Mouse (Mus musculus) midbrain, embryonic 16.5 days (tissue): Measurements from ENCODE around the gene Fmnl3. TPM values are rescaled to one million over a fixed set of nuclear protein-coding genes. Genes with fewer than 3 reads are reported as not detected.
A peak's percentile ranks its signal among the peaks of the same experiment; 100 is the strongest.

Source experiments
- ATAC-seq: fragments of 200-750 bp; cut with Nextera tagmentation; 2 replicates; pipeline ENCODE4 v1.8.0; 2017; ENCODE audit warnings: moderate TSS enrichment
- H3K27ac ChIP-seq: fragments of 300-500 bp; sonication (generic); 2 replicates; pipeline ENCODE4 v1.5.1; 2014; ENCODE audit warnings: mild to moderate bottlenecking, low read length, mixed read lengths
- H3K27me3 ChIP-seq: fragments of 300-500 bp; sonication (generic); 2 replicates; pipeline ENCODE4 v1.6.1; 2014; ENCODE audit warnings: low read depth, low read length, mixed read lengths; ENCODE audit not compliant: control insufficient read depth, insufficient read depth
- H3K36me3 ChIP-seq: fragments of 300-500 bp; sonication (generic); 2 replicates; pipeline ENCODE4 v1.6.1; 2014; ENCODE audit warnings: mild to moderate bottlenecking, low read length, moderate library complexity, mixed read lengths; ENCODE audit not compliant: control insufficient read depth, insufficient read depth
- H3K4me1 ChIP-seq: fragments of 300-500 bp; sonication (generic); 2 replicates; pipeline ENCODE4 v1.6.1; 2014; ENCODE audit warnings: mild to moderate bottlenecking, low read length, mixed read lengths; ENCODE audit not compliant: control insufficient read depth, insufficient read depth
- H3K4me2 ChIP-seq: fragments of 300-500 bp; sonication (generic); 2 replicates; pipeline ENCODE4 v1.6.1; 2014; ENCODE audit warnings: mild to moderate bottlenecking, low read length, mixed read lengths
- H3K4me3 ChIP-seq: fragments of 300-500 bp; sonication (generic); 2 replicates; pipeline ENCODE4 v1.5.1; 2014; ENCODE audit warnings: low read depth, mild to moderate bottlenecking, low read length, moderate library complexity, mixed read lengths
- H3K9ac ChIP-seq: fragments of 300-500 bp; sonication (generic); 2 replicates; pipeline ENCODE4 v1.6.1; 2014; ENCODE audit warnings: low read depth, low read length, mixed read lengths
- H3K9me3 ChIP-seq: fragments of 300-500 bp; sonication (generic); replicated peaks from 2 replicates; pipeline ENCODE4 v1.6.1; 2014; ENCODE audit warnings: mild to moderate bottlenecking, low read length, mixed read lengths; ENCODE audit not compliant: control insufficient read depth, poor library complexity, severe bottlenecking
- WGBS: fragments of 180-500 bp; shearing (Covaris S2); extraction: QIAGEN DNeasy Blood & Tissue Kit; methylation state at CpG from one replicate; pipeline ENCODE4 v1.1.7; 2014; 5-methylcytosine and 5-hydroxymethylcytosine counted together
- polyA plus RNA-seq: library from polyadenylated mRNA; unstranded; fragments of >200 nt; fragmentation: Nextera tagmentation; extraction: Ambion mirVana; gene quantifications from 2 replicates; pipeline ENCODE4 v1.2.1, GENCODE M21; 2015

Fmnl3 gene
- polyA plus RNA-seq, 1 experiment from 2014 or later: 8.0 TPM

DNA sequence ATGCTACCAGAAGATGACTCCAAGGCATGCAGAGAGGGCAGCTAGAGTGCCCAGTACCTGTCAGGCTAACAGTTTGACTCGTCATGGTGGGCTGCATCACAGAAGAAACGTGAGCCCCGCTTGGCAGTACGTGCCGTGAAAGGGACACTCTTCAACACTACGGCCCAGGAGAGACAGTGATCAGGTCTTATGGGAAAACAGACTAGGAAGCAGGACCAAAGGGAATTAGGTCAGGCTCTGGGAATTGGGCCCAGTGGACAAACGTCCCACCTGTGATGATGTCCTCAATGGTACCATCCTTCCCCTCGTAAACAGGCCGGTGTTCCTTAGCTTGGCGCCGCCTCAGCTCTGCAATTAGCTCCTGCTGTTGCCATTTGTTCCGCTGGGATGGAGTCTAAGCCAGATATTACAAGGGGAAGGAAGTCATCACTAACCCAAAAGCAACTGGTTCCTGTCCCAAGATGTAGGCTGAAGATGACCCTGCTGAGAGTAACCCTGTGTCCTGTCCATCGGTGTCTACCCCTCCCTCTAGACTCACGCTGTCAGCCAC, 51.3 kb downstream of the Fmnl3 start:
- Histone ChIP-seq H3K36me3 (peaks cover 19% of the 10 kb centered on the region), H3K4me1 (no peaks in the 10 kb centered on the region), H3K4me3 (no peak overlapping the region), H3K9me3 (no peaks in the 10 kb centered on the region), H3K9ac (no peak overlapping the region), H3K27me3 (no peaks in the 10 kb centered on the region), H3K4me2 (no peak overlapping the region), H3K27ac (no peak overlapping the region)
- no peak for ATAC-seq
- 93% methylated on average over 14 of the region's 14 CpGs for WGBS

DNA sequence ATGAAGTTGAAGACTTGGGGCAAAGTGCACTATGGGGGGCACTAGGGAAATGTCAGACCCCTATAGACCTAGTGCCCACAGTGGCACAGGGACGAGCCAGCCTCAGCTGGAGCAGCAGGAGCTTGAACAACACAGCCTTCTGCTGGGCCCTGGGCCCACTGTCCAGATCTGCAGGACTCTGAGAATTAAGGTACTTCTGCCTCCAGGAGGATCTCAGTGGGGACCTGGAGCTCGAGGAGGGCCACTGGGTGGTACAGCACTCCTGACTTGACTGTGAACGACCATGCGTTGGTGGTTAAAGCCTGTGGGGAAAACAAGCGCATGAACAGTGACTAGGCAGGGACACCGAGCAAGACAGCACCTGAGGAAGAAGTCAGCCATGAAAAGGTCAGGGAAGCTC, 52.2 kb downstream of the Fmnl3 start:
- peaks cover 19% of the 10 kb centered on the region for H3K36me3 ChIP-seq
- no peak overlapping the region for H3K9ac ChIP-seq
- H3K27ac ChIP-seq: peak overlapping the region; percentile 28; the same call in 1 of the 2 replicates
- no peak overlapping the region for H3K4me3 ChIP-seq
- H3K4me2 ChIP-seq: no peak overlapping the region
- no peaks in the 10 kb centered on the region for H3K9me3 ChIP-seq
- no peak for ATAC-seq
- WGBS: 91% methylated on average over 6 of the region's 6 CpGs
- H3K4me1 ChIP-seq: no peaks in the 10 kb centered on the region
- no peaks in the 10 kb centered on the region for H3K27me3 ChIP-seq

DNA sequence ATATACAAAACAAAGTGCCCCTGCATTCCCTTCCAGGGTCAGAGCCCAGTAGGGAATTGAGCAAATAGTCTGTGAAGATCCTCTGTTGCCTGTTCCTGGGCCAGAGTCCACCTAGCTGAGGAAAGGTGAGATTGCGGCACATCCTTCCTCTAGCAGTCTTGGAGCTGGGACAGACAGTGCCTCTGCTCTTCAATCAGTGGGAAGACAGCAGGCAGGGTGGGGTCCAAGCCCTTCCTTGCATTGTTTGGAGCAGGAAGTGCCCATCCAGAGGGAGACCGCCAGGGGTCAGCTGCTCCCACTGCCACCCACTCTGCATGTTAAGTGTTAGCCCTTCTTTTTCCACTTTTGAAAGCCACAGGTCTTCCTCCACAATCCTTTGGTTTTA, 53.0 kb downstream of the Fmnl3 start:
- H3K4me1 ChIP-seq: no peaks in the 10 kb centered on the region
- no peaks in the 10 kb centered on the region for H3K27me3 ChIP-seq
- peak overlapping the region; percentile 65 for H3K27ac ChIP-seq
- WGBS: 90% methylated on average over 2 of the region's 2 CpGs
- H3K36me3 ChIP-seq: peaks cover 21% of the 10 kb centered on the region
- H3K9ac ChIP-seq: no peak overlapping the region
- H3K4me2 ChIP-seq: no peak overlapping the region
- H3K4me3 ChIP-seq: no peak overlapping the region
- 0 out of 2 replicates have a peak, but pooled peaks have one; percentile 19 for ATAC-seq
- H3K9me3 ChIP-seq: no peaks in the 10 kb centered on the region

DNA sequence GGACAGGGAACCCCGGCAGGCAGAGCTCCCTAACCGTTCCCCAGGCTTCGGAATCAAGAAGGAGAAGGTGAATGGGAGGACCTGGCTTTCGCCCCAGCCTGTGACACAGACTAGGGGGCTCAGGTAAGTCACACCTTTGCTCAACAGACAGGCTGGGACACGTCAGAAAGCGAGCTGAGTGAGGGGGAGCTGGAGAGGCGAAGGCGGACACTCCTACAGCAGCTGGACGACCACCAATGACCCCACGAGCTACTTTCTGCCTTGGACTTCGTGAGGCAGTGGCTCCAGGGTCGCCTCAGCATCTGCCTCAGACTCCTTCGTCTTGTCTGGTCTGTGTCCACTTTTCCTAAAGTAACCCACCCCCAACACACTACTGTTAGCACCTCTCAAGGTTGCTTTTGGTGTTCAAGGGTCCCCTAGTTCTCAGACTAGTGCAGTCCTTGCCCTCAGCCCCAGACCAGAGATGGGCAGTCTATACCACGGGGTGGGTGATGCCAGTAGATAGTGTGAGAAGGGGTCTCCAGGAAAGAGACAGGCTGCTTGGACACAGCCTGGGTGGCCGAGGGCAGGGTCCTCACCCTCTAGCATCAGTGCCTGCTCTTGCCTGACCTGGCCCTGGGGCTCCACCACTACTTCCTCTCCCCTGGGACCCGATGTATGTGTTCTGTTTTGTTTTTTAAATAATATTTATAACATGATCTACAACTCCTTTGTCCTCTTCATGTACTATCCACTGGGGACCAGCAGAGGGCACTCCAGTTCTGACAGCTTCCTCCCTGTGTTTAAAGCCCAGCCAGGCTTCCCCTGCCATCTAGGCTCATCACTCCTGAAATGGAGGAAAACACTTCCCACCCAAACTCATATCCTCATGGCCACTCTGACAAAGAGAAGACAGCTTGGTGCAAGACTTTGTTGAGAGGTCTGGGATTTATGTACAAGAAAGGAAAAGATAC, 53.7 kb downstream of the Fmnl3 start:
- H3K9ac ChIP-seq: peak overlapping the region; percentile 33; the same call in 1 of the 2 replicates
- H3K4me2 ChIP-seq: no peak overlapping the region
- peak overlapping the region; percentile 81 for H3K27ac ChIP-seq
- H3K36me3 ChIP-seq: peaks cover 23% of the 10 kb centered on the region
- peak; percentile 49; the same call in 1 of the 2 replicates for ATAC-seq
- H3K4me3 ChIP-seq: no peak overlapping the region
- no peaks in the 10 kb centered on the region for H3K4me1 ChIP-seq
- no peaks in the 10 kb centered on the region for H3K27me3 ChIP-seq
- H3K9me3 ChIP-seq: no peaks in the 10 kb centered on the region
- 77% methylated on average over 16 of the region's 16 CpGs for WGBS

DNA sequence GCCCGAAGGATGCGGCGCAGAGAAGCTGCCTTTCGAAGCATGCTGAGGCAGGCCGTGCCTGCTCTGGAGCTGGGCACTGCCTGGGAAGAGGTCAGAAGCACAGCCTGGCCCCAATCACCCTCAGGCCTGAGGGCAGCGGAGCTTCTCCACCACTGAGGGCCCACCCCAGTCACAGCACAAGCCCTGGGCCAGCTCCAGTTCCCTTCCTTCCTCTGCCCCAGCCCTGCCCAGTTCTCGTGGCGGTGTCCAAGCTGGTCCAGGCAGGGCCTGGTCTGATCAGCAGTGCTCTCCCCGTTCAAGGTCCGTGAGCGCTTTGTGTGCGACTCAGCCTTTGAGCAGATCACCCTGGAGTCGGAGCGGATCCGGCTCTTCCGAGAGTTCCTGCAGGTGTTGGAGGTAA, 55.4 kb downstream of the Fmnl3 start:
- Histone ChIP-seq H3K27ac (no peak overlapping the region), H3K36me3 (peaks cover 32% of the 10 kb centered on the region), H3K9ac (no peak overlapping the region), H3K4me1 (no peaks in the 10 kb centered on the region), H3K27me3 (no peaks in the 10 kb centered on the region), H3K9me3 (no peaks in the 10 kb centered on the region), H3K4me2 (no peak overlapping the region), H3K4me3 (no peak overlapping the region)
- 93% methylated on average over 16 of the region's 16 CpGs for WGBS
- no peak for ATAC-seq

DNA sequence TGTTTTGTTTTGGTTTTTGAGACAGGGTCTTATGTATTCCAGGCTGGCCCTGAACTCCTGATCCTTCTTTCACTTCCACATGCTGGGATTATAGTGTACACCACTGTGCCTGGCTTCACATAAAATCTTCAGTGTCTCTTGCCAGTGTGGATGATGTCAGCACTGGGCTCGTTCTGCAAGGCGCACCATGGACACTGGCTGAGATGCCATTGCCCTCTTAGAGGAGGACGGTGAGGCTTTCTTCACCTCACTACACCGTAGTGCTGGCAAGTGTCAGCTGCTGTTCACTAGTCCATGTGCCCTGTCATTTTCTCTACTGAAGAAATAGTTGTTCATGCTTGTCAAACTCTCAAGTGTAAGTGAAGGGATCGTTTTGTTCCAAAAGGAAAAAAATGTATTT, 59.7 kb downstream of the Fmnl3 start:
- Histone ChIP-seq H3K36me3 (peaks cover 40% of the 10 kb centered on the region), H3K9ac (no peak overlapping the region), H3K9me3 (no peaks in the 10 kb centered on the region), H3K27ac (no peak overlapping the region), H3K27me3 (no peaks in the 10 kb centered on the region), H3K4me2 (no peak overlapping the region), H3K4me1 (no peaks in the 10 kb centered on the region), H3K4me3 (no peak overlapping the region)
- ATAC-seq: no peak
- 93% methylated on average over 5 of the region's 5 CpGs for WGBS

DNA sequence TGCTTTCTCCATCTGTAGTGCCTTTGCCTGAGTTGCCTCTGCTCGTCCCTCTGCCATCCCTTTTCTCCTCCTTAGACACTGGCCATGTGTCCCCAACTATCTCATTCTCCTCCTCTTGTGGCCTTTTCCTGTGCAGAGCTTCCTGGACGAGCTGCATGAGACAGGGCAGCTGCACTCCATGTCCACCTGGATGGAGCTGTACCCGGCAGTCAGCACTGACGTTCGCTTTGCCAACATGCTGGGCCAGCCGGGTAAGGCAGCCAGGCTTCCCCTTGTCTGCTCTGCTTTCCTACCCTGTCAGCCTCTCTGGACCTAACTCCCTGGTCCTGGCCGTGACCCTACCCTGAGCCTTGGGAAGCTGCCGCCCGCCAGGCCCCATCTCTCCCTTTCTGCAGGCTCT, 60.7 kb downstream of the Fmnl3 start:
- H3K36me3 ChIP-seq: peaks cover 49% of the 10 kb centered on the region
- no peak overlapping the region for H3K27ac ChIP-seq
- no peak overlapping the region for H3K4me3 ChIP-seq
- H3K9me3 ChIP-seq: no peaks in the 10 kb centered on the region
- H3K4me1 ChIP-seq: no peaks in the 10 kb centered on the region
- H3K9ac ChIP-seq: no peak overlapping the region
- ATAC-seq: no peak
- H3K4me2 ChIP-seq: no peak overlapping the region
- 96% methylated on average over 9 of the region's 9 CpGs for WGBS
- H3K27me3 ChIP-seq: no peaks in the 10 kb centered on the region

DNA sequence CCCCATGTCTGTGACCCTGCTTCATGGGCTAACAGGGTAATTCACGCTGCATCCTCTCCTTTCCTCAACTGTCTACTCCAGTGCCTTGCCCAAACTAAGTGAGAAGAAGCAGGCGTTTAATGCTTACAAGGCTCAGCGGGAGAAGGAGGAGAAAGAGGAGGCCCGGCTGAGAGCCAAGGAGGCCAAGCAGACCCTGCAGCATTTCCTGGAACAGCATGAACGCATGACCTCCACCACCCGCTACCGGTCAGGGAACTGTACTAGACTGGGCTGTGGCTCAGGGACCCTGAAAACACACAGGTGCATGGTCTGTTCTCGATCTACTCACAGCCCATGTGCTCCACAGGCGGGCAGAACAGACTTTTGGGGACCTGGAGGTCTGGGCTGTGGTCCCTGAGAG, 62.8 kb downstream of the Fmnl3 start:
- no peak overlapping the region for H3K9ac ChIP-seq
- ATAC-seq: no peak
- H3K27me3 ChIP-seq: no peaks in the 10 kb centered on the region
- no peaks in the 10 kb centered on the region for H3K9me3 ChIP-seq
- 83% methylated on average over 9 of the region's 9 CpGs for WGBS
- H3K4me2 ChIP-seq: no peak overlapping the region
- H3K27ac ChIP-seq: no peak overlapping the region
- H3K36me3 ChIP-seq: peaks cover 48% of the 10 kb centered on the region
- H3K4me3 ChIP-seq: no peak overlapping the region
- H3K4me1 ChIP-seq: no peaks in the 10 kb centered on the region

DNA sequence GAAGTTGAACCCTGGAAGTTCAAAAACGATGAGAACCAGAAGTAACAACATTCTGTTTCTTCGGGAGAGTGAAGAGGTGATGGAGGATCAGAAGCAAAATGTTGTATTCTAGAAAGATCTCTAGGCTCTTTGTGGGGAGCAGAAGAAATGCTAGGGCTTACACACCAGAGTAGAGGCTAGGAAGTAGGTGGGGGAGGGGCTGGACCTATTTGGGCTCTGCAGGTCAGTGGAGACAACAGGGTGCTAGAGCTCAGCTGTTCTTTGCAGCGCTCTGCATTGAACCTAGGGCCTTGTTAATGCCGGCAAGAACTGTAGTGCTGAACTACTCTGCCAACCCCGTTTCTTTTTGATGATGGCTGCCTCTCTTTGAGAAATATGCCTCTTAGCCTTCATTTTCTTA, 74.1 kb downstream of the Fmnl3 start:
- Histone ChIP-seq H3K4me2 (peak overlapping the region; percentile 81), H3K36me3 (no peaks in the 10 kb centered on the region), H3K4me1 (peaks cover 20% of the 10 kb centered on the region), H3K27me3 (no peaks in the 10 kb centered on the region), H3K4me3 (peak overlapping the region; percentile 82), H3K9ac (peak overlapping the region; percentile 85), H3K9me3 (no peaks in the 10 kb centered on the region), H3K27ac (peak overlapping the region; percentile 94; the same call in 1 of the 2 replicates)
- no peak for ATAC-seq
- 39% methylated on average over 5 of the region's 5 CpGs for WGBS
